Mouse (Mus musculus) spleen, postnatal 14 days (tissue): Measurements from ENCODE around the gene Mid1.
"Not testable (repeated sequence)": the region's sequence is repeated elsewhere in the genome, so short reads cannot be mapped to it uniquely, and the experiment has no call there.

Source experiments
- DNase-seq, 2 experiments: peaks; one replicate each; pipeline ENCODE4 v3.0.0; 2021 to 2022; ENCODE audit warnings: low spot score in 2 of 2

Mid1 gene

GRCm38 (mm10) chrX:169986519-169987367 lies 301.7 kb downstream of the Mid1 start:
- DNase-seq: peak; percentile 66 to 78

DNA sequence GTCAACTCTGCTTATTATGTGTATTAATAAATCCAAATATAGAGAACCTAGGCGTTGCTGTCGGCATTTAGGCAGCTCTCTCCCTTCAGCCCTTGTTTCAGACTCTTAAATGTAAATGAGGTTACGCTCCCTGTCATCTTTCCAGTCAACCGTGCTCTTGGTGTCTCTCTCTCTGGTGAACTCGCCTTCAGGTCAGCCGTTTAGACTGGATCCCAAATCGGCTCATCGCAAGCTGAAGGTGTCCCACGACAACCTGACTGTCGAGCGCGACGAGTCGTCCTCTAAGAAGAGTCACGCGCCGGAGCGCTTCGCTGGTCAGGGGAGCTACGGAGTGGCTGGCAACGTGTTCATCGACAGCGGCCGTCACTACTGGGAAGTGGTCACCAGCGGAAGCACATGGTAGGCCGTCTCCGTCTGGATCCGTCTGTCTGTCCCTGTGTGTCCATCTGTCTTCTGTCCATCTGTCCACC lies 302.4 kb downstream of the Mid1 start:
- DNase-seq: peak in 1 of 2 experiments; percentile 59

DNA sequence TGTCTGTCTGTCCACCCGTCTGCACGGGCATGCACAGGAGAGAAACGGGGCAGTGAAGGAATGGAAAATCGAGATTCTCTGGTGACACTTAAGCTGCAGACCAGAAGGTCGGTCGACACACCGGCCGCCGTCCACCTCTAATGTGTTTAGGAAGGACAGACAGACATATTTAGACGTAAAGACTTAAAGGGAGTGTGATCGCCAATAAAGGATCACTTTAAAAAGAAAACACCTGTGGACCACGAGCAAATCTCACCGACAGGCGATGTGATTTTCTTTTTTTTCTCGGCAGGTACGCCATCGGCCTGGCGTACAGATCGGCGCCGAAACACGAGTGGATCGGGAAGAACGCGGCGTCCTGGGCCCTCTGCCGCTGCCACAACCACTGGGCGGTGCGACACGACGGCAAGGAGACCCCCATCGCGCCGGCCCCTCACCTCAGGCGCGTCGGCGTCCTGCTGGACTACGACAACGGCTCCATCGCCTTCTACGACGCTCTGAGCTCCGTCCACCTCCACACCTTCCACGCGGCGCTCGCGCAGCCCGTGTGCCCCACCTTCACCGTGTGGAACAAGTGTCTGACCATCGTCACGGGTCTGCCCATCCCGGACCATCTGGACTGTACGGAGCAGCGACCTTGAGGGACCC lies 303.7 kb downstream of the Mid1 start:
- DNase-seq: peak in 1 of 2 experiments; percentile 54

- DNase-seq: not testable (repeated sequence)
Measured at GRCm38 (mm10) chrX:169989219-169989595, 304.2 kb downstream of the Mid1 start.

DNA sequence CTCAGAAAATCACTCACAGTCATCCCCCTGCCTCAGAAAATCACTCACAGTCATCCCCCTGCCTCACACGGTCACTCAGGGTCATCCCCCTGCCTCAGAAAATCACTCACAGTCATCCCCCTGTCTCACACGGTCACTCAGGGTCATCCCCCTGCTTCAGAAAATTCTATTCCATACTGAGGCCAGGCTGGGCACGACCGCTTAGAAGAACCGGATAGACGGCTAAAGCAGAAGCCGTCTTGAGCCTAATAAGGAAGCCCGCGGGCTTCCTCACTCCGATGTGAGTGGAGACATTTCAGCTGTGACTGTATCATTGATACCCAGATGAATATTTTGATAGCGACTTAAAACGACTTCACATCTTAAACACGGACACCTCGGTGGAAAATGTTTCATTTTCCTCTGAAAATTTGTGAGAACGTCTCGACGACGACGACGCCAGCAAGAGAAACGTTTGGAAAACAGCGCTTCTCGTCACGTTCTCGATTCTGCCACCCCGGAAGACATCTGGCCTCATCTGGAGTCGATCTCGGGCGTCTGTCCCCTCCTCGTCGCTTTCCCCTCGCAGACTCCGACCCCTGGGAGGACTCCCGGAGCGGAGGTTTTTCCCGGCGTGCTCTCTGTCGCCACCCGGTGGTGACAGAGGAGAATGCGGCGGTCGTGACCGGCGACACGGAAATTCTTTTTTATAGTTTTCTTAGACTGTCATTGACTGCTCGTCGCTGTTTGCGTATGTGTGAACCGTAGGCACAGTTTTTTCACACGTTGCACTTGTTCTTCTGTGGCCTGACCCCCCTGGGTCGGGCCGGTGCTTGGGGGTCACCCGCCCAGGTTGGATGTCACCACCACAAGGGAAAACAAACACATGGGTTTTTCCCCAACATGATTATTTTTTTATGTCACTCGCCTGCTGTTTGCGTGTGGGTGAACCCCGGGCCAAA lies 305.0 kb downstream of the Mid1 start:
- peak; percentile 66 to 77 for DNase-seq

DNA sequence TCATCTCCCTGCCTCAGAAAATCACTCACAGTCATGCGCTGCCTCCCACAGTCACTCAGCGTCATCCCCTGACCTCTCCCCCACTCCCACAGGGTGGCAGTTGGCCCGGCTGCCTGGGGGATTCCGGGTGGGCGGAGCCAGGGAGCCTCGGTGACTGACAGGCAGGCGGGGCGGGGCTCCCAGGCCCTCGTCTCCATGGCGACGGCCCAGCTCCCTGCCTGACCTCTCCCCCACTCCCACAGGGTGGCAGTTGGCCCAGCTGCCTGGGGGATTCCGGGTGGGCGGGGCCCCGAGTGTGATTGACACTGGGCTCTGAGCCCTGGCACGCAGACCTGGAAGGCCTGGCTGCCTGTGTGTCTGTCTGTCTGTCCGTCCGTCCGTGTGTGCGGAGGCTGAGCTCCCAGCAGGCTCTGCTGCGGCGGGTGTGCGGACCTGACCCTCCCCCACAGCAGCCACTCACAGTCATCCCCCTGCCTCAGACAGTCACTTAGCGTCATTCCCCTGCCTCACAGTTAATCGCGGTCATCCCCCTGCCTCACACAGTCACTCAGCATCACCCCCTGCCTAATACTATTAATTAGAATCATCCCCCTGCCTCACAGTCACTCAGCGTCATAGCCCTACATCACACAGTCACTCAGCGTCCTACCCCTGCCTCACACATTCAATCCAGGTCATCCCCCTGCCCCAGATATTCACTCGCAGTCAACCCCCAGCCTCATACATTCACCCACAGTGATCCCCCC lies 306.3 kb downstream of the Mid1 start:
- DNase-seq: peak; percentile 87 to 92

DNA sequence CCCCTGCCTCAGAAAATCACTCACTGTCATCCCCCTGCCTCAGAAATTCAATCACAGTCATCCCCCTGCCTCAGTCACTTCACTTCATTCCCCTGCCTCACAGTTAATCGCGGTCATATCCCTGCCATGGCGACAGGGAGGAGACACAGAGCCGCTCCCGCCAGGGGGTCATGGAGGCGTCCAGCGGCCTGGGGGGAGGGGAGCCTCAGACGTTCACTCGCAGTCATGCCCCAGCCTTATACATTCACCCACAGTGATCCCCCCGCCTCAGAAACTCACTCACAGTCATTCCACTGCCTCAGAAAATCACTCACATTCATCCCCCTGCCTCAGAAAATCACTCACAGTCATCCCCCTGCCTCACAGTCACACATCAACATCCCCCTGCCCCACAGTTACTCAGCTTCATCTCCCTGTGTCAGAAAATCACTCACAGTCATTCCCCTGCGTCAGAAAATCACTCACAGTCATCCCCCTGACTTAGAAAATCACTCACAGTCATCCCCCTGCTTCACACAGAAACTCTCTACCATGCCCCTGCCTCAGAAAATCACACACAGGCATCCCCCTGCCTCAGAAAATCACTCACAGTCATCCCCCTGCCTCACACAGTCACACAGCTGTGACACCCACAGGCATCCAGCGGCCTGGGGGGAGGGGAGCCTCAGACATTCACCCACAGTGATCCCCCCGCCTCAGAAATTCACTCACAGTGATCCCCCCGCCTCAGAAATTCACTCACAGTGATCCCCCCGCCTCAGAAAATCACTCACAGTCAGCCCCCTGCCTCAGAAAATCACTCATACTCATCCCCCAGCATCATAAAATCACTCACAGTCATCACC lies 307.3 kb downstream of the Mid1 start:
- DNase-seq: peak in 1 of 2 experiments; percentile 36

DNA sequence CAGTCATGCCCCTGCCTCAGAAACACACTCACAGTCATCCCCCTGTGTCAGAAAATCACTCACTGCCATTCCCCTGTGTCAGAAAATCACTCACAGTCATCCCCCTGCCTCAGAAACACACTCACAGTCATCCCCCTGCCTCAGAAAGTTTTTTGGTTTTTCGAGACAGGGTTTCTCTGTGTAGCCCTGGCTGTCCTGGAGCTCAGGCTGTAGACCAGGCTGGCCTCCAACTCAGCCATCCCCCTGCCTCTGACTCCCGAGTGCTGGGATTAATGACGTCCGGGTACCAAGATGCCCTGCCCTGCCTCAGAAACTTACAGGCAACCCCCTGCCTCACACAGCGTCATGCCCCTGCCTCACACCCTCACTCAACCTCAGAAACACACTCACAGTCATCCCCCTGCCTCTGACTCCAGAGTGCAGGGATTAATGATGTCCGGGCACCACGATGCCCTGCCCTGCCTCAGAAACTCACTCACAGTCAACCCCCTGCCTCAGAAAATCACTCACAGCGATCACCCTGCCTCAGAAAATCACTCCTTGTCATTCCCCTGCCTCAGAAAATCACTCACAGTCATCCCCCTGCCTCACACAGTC lies 308.1 kb downstream of the Mid1 start:
- DNase-seq: peak; percentile 21 to 29

DNA sequence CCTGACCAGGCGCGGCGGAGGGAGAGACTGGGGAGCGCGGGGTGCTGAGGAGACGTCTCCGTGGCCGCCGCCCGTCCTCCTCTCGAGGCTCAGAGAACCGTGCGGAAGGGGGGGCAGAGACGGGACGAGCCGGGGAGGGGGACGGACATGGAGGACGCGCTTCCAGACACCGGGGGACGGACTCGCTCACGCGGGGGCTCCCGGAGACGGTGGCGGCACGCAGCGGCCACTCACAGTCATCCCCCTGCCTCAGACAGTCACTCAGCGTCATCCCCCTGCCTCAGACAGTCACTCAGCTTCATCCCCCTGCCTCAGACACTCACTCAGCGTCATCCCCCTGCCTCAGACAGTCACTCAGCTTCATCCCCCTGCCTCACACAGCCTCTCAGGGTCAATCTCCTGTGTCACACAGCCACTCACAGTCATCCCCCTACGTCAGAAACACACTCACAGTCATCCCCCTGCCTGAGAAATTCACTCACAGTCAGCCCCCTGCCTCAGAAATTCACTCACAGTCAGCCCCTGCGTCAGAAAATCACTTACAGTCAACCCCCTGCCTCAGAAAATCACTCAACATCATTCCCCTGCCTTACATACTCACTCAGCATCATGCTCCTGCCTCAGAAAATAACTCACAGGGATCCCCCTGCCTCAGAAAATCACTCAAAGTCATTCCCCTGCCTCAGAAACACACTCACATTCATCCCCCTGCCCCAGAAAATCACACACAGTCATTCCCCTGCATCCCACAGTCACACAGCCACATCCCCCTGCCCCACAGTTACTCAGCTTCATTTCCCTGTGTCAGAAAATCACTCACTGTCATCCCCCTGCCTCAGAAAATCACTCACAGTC lies 309.2 kb downstream of the Mid1 start:
- peak; percentile 61 to 66 for DNase-seq

DNA sequence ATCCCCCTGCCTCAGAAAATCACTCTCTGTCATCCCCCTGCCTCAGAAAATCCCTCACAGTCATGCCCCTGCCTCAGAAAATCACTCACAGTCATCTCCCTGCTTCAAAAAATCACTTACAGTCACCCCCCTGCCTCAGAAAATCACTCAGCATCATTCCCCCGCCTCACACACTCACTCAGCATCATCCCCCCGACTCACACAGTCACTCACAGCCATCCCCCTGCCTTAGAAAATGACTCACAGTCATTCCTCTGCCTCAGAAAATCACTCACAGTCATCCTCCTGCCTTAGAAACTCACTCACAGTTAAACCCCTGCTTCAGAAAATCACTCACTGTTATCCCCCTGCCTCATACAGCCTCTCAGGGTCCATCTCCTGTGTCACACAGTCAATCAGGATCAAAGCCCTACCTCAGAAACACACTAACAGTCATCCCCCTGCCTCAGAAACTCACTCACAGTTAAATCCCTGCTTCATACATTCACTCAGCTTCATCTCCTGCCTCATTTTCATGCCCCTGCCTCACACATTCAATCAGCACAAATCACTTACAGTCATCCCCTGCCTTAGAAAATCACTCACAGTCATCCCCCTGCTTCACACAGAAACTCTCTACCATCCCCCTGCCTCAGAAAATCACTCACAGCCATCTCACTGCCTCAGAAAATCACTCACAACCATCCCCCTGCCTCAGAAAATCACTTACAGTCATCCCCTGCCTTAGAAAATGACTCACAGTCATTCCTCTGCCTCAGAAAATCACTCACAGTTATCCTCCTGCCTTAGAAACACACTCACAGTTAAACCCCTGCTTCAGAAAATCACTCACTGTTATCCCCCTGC lies 310.1 kb downstream of the Mid1 start:
- DNase-seq: peak in 1 of 2 experiments; percentile 15

- DNase-seq: peak in 1 of 2 experiments; percentile 36
Measured at GRCm38 (mm10) chrX:169995909-169996521, 311.0 kb downstream of the Mid1 start.

- peak; percentile 68 to 80 for DNase-seq
Measured at GRCm38 (mm10) chrX:169996926-169997325, 311.9 kb downstream of the Mid1 start.

- peak; percentile 64 for DNase-seq
Measured at GRCm38 (mm10) chrX:169997456-169997853, 312.5 kb downstream of the Mid1 start.

GRCm38 (mm10) chrX:169997854-169998456 lies 313.0 kb downstream of the Mid1 start:
- peak; percentile 99 to 100 for DNase-seq

DNA sequence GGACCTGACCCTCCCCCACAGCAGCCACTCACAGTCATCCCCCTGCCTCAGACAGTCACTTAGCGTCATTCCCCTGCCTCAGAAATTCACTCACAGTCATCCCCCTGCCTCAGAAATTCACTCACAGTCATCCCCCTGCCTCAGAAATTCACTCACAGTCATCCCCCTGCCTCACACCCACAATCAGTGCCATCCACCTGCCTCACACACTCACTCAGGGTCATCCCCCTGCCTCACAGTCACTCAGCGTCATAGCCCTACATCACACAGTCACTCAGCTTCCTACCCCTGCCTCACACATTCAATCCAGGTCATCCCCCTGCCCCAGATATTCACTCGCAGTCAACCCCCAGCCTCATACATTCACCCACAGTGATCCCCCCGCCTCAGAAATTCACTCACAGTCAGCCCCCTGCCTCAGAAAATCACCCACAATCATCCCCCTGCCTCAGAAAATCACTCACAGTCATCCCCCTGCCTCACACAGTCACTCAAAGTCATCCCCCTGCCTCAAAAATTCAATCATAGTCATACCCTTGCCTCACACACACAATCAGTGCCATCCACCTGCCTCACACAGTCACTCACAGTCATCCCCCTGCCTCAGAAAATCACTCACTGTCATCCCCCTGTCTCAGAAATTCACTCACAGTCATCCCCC lies 313.7 kb downstream of the Mid1 start:
- not testable (repeated sequence) for DNase-seq

DNA sequence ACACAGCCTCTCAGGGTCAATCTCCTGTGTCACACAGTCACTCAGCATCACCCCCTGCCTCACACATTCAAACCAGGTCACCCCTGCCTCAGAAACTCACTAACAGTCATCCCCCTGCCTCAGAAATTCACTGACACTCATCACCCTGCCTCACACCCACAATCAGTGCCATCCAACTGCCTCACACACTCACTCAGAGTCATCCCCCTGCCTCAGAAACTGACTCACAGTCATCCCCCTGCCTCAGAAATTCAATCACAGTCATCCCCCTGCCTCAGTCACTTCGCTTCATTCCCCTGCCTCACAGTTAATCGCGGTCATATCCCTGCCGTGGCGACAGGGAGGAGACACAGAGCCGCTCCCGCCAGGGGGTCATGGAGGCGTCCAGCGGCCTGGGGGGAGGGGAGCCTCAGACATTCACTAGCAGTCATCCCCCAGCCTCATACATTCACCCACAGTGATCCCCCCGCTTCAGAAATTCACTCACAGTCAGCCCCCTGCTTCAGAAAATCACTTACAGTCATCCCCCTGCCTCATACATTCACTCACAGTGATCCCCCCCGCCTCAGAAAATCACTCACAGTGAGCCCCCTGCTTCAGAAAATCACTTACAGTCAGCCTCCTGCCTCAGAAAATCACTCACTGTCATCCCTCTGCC lies 314.4 kb downstream of the Mid1 start:
- DNase-seq: peak in 1 of 2 experiments; percentile 39
